Mouse (Mus musculus): ENCODE data around the gene Tmco5b.

DNA sequence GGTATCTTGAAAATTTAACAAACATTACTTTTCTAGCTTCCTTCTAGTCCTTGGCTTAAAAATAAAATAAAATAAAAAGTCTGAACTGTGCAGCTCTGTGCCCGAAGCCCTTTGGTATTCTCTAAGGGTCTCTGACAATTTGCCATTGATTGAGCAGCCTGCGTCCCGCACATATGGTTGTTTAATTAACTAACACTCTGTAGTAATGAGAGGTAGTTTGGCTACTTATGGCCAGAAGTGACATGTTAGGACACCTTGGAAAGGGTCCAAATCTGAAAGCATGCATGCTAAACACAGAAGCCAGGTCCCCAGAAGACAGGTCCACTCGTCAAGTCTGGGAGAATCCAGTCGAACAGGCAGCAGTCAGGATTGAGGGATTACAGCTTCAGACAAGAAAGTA, 46.7 kb upstream of the Tmco5b start:
- TF ChIP-seq GATA1 (IDR thresholded peaks at IDR 0.05; ENCODE audit: borderline replicate concordance, low read length) (no peak), CTCF (IDR thresholded peaks at IDR 0.05; ENCODE audit: low read depth, low read length) (no peak), TAL1 (conservative IDR thresholded peaks at IDR 0.05; ENCODE audit: low read depth, low read length) (no peak), GATA2 (IDR thresholded peaks at IDR 0.05; ENCODE audit: borderline replicate concordance, low read depth, low read length) (no peak)
